Mouse (Mus musculus): ENCODE results near the gene Rtkn. TPM values are rescaled to one million over a fixed set of nuclear protein-coding genes. Genes with fewer than 3 reads are reported as not detected.
"Not testable (repeated sequence)": the region's sequence is repeated elsewhere in the genome, so short reads cannot be mapped to it uniquely, and the experiment has no call there.

Rtkn gene
- polyA plus RNA-seq, 1 experiment from 2014 or later: 51.2 TPM

GRCm38 (mm10) chr6:83155552-83156238 is 20.4 kb downstream of the Rtkn start:
- no peaks in the 10 kb centered on the region for H3K27me3 ChIP-seq (replicated peaks; ENCODE audit: insufficient read depth, low read length)
- TF ChIP-seq CTCF (IDR thresholded peaks at IDR 0.05) (no peak), EP300 (IDR thresholded peaks at IDR 0.05) (no peak)
- no peak for DNase-seq (ENCODE audit: low spot score)
- H3K27ac ChIP-seq (ENCODE audit: low read length): no peak overlapping the region
- WGBS: 7% methylated on average over 23 of the region's 23 CpGs
- no peak for ATAC-seq
- peak overlapping the region; percentile 37 for H3K4me3 ChIP-seq (ENCODE audit: low read depth, low read length)
- peak overlapping the region; percentile 72 for H3K4me2 ChIP-seq (replicated peaks; ENCODE audit: low read depth, low read length)
- no peak overlapping the region; the same call in 1 of the 2 replicates for H3K9ac ChIP-seq (replicated peaks; ENCODE audit: low read depth)
- H3K9me3 ChIP-seq (ENCODE audit: low read length): no peaks in the 10 kb centered on the region
- H3K36me3 ChIP-seq (ENCODE audit: insufficient read depth, low read length): no peaks in the 10 kb centered on the region
- 0 out of 2 replicates have a peak, but pooled peaks cover 2% of the 10 kb centered on the region for H3K4me1 ChIP-seq (ENCODE audit: insufficient read depth, low read depth, low read length)

- H3K27ac ChIP-seq (ENCODE audit: low read length): no peak within 1 kb of the TSS
- H3K9ac ChIP-seq (replicated peaks; ENCODE audit: low read depth): no peak within 1 kb of the TSS; the same call in 1 of the 2 replicates
- ATAC-seq: peak; percentile 71
- peak; percentile 40 for DNase-seq (ENCODE audit: low spot score)
- H3K4me1 ChIP-seq (ENCODE audit: insufficient read depth, low read depth, low read length): 0 out of 2 replicates have a peak, but pooled peaks cover 2% of the 10 kb centered on the region
- 0 out of 2 replicates have a peak, but pooled peaks cover 1% of the 10 kb centered on the region for H3K27me3 ChIP-seq (replicated peaks; ENCODE audit: insufficient read depth, low read length)
- no peaks in the 10 kb centered on the region for H3K9me3 ChIP-seq (ENCODE audit: low read length)
- H3K4me2 ChIP-seq (replicated peaks; ENCODE audit: low read depth, low read length): peak within 1 kb of the TSS; percentile 72
- TF ChIP-seq EP300 (IDR thresholded peaks at IDR 0.05) (no peak), CTCF (IDR thresholded peaks at IDR 0.05) (no peak)
- H3K4me3 ChIP-seq (ENCODE audit: low read depth, low read length): peak within 1 kb of the TSS; percentile 37
- no peaks in the 10 kb centered on the region for H3K36me3 ChIP-seq (ENCODE audit: insufficient read depth, low read length)
- WGBS: 1% methylated on average over 32 of the region's 32 CpGs
Observed at GRCm38 (mm10) chr6:83156259-83156684, 21.0 kb downstream of the Rtkn start, which contains the start of the genes Wdr54 and 1700003E16Rik. Gene Wdr54, minus strand, starts transcription at chr6:83156397. Gene 1700003E16Rik, plus strand, starts transcription at chr6:83156404.

DNA sequence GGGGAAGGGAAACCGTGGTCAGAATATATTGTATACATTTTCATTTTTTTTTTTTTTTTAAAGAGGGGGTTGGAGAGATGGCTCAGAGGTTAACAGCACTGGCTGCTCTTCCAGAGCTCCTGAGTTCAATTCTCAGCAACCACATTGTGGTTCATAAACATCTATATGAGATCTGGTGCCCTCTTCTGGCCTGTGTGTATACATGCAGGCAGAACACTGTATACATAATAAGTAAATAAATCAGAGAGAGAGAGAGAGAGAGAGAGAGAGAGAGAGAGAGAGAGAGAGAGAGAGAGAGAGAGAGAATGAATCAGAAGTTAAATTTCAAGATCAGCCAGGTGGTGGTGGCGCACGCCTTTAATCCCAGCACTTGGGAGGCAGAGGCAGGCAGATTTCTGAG is 24.2 kb downstream of the Rtkn start:
- H3K27me3 ChIP-seq (replicated peaks; ENCODE audit: insufficient read depth, low read length); H3K4me2 ChIP-seq (replicated peaks; ENCODE audit: low read depth, low read length); H3K27ac ChIP-seq (ENCODE audit: low read length); H3K9ac ChIP-seq (replicated peaks; ENCODE audit: low read depth); H3K4me1 ChIP-seq (ENCODE audit: insufficient read depth, low read depth, low read length); H3K9me3 ChIP-seq (ENCODE audit: low read length); H3K36me3 ChIP-seq (ENCODE audit: insufficient read depth, low read length); H3K4me3 ChIP-seq (ENCODE audit: low read depth, low read length): not testable (repeated sequence)
- WGBS: 33% methylated on average over 3 of the region's 3 CpGs
- DNase-seq (ENCODE audit: low spot score) (peak; percentile 82), ATAC-seq (peak; percentile 40)
- TF ChIP-seq CTCF (IDR thresholded peaks at IDR 0.05): peak; percentile 75

DNA sequence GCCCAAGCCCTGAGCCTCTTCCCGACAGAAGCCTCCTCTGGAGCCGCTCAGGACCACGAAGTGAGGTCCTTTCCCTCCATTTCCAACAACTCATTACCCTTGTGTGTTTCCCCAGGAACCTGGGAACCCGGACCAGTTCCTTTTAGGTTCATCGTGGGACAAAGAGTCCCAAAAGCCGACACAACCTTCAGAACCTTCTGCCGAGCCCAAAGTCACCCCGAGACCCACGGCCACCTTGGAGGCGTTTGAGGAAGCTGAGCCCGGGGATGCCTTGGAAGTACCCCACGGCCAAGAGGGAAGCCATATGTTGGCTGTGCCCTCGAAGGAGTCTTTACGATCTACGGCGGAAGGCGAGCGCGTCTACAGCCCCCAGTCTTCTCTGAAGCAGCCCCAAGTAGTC is 26.2 kb downstream of the Rtkn start:
- H3K4me2 ChIP-seq (replicated peaks; ENCODE audit: low read depth, low read length): peak overlapping the region; percentile 65
- DNase-seq (ENCODE audit: low spot score) (no peak), ATAC-seq (no peak)
- TF ChIP-seq EP300 (IDR thresholded peaks at IDR 0.05): no peak
- TF ChIP-seq CTCF (IDR thresholded peaks at IDR 0.05): no peak
- no peaks in the 10 kb centered on the region for H3K9me3 ChIP-seq (ENCODE audit: low read length)
- peaks cover 7% of the 10 kb centered on the region; the same call in 1 of the 2 replicates for H3K4me1 ChIP-seq (ENCODE audit: insufficient read depth, low read depth, low read length)
- H3K27me3 ChIP-seq (replicated peaks; ENCODE audit: insufficient read depth, low read length): 0 out of 2 replicates have a peak, but pooled peaks cover 6% of the 10 kb centered on the region
- H3K9ac ChIP-seq (replicated peaks; ENCODE audit: low read depth): no peak overlapping the region
- H3K27ac ChIP-seq (ENCODE audit: low read length): no peak overlapping the region
- H3K36me3 ChIP-seq (ENCODE audit: insufficient read depth, low read length): no peaks in the 10 kb centered on the region
- no peak overlapping the region for H3K4me3 ChIP-seq (ENCODE audit: low read depth, low read length)
- WGBS: 6% methylated on average over 19 of the region's 19 CpGs

- Histone ChIP-seq H3K27me3 (replicated peaks; ENCODE audit: insufficient read depth, low read length) (0 out of 2 replicates have a peak, but pooled peaks cover 6% of the 10 kb centered on the region), H3K36me3 (ENCODE audit: insufficient read depth, low read length) (no peaks in the 10 kb centered on the region), H3K4me1 (ENCODE audit: insufficient read depth, low read depth, low read length) (peaks cover 11% of the 10 kb centered on the region; the same call in 1 of the 2 replicates), H3K9me3 (ENCODE audit: low read length) (no peaks in the 10 kb centered on the region), H3K27ac (ENCODE audit: low read length) (no peak overlapping the region), H3K4me2 (replicated peaks; ENCODE audit: low read depth, low read length) (peak overlapping the region; percentile 65), H3K4me3 (ENCODE audit: low read depth, low read length) (peak overlapping the region; percentile 34), H3K9ac (replicated peaks; ENCODE audit: low read depth) (0 out of 2 replicates have a peak overlapping the region, but pooled peaks have one; percentile 10)
- WGBS: 1% methylated on average over 49 of the region's 49 CpGs
- DNase-seq (ENCODE audit: low spot score) (peak; percentile 54), ATAC-seq (0 out of 2 replicates have a peak, but pooled peaks have one; percentile 11)
- TF ChIP-seq EP300 (IDR thresholded peaks at IDR 0.05): no peak
- no peak for TF ChIP-seq CTCF (IDR thresholded peaks at IDR 0.05)
Observed at GRCm38 (mm10) chr6:83161921-83162641, 26.8 kb downstream of the Rtkn start.

DNA sequence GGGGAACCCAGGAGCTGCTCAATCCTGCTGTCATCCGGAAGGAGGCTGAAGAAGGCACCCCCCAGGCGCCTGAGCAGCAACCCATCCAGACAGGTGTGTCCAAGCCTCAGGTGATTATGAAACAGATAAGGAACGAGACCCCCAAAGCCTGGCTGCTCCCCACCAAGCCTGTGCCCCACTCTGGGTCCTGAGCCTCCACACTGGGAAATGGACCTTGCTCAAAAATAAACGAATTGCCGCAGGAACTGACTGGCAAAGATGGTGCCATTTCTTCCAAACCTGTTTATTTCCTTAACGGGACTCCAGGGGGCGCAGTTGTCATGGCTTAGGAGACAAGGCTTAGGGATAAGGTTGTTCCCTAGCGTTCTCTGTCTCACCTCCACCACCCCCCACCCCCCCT is 27.4 kb downstream of the Rtkn start:
- TF ChIP-seq EP300 (IDR thresholded peaks at IDR 0.05) (no peak), CTCF (IDR thresholded peaks at IDR 0.05) (peak; percentile 86)
- H3K27me3 ChIP-seq (replicated peaks; ENCODE audit: insufficient read depth, low read length): 0 out of 2 replicates have a peak, but pooled peaks cover 6% of the 10 kb centered on the region
- no peak overlapping the region for H3K9ac ChIP-seq (replicated peaks; ENCODE audit: low read depth)
- H3K9me3 ChIP-seq (ENCODE audit: low read length): no peaks in the 10 kb centered on the region
- 2% methylated on average over 8 of the region's 8 CpGs for WGBS
- H3K4me1 ChIP-seq (ENCODE audit: insufficient read depth, low read depth, low read length): peaks cover 12% of the 10 kb centered on the region; the same call in 1 of the 2 replicates
- H3K36me3 ChIP-seq (ENCODE audit: insufficient read depth, low read length): no peaks in the 10 kb centered on the region
- ATAC-seq (no peak), DNase-seq (ENCODE audit: low spot score) (peak; percentile 77)
- peak overlapping the region; percentile 34 for H3K4me3 ChIP-seq (ENCODE audit: low read depth, low read length)
- H3K4me2 ChIP-seq (replicated peaks; ENCODE audit: low read depth, low read length): peak overlapping the region; percentile 65
- no peak overlapping the region for H3K27ac ChIP-seq (ENCODE audit: low read length)

Measured in lung, postnatal 0 days (tissue).